Mouse (Mus musculus): ENCODE measurements around the gene Prkd3. TPM values are rescaled to one million over a fixed set of nuclear protein-coding genes. Genes with fewer than 3 reads are reported as not detected.

Gene Prkd3
- 51.2 TPM for total RNA-seq (2023)

GRCm38 (mm10) chr17:79020208-79020983 lies at the start of gene Prkd3:
Prkd3 (minus strand) TSS chr17:79020816.

DNA sequence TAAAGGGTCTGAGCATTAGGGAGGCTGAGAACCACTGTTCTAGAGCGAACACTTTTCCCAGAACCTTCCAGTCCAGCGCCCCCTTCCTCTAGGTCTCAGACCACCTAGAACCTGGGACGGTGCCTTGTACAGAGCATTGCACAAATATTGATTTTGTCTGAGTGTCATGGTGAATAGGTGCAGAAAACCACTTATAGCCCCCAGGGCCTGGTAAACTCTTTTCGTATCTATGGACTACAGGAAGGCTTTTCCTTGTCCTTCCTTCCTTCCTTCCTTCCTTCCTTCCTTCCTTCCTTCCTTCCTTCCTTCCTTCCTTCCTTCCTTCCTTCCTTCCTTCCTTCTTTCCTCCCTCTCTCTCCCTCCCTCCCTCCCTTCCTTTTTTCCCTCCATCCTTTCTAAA lies 31.0 kb upstream of the Prkd3 start, which contains the start of gene Qpct:
Qpct (plus strand) TSS at position 301 of the 400 bp plus-strand sequence.

DNA sequence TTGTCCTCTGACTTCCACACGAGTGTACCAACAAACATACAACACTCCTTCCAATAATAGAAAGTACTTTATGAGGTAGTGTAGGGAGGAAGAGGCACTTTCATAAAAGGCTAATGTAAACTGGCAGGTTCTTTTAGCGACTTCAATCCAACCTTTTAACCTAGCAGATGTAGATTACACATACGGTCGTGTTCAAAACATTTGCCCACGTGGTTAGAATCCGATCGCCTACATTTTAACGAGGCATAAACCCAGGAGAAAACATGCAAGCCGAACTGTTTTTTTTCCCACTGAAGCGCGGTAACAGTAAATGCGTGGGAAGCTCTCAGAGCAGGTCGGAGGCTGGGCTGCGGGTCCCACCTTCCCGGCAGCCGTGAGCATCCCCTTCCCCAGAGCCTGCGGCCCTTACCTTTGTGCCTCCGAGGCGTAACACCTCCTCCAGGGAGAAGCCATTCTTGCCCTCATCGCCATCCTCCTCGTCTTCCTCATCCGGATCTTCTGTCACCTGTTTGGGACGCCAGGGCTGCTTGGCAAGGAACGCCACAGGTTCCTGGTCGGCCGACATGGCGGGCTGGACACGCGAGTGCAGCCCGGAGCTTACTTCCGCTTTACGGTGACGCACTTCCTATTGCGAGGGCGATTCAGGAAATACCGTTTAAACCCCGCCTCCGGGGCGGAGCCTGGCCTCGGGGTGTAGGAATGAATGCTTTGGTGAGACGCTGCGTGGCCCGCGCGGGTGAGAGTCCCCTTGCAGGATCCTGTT lies 84.0 kb downstream of the Prkd3 start, which contains the start of the genes Cebpz and Ndufaf7:
Cebpz (minus strand) TSS at position 601 of the 763 bp plus-strand sequence.
Ndufaf7 (plus strand) TSS at position 671 of the 763 bp plus-strand sequence.

DNA sequence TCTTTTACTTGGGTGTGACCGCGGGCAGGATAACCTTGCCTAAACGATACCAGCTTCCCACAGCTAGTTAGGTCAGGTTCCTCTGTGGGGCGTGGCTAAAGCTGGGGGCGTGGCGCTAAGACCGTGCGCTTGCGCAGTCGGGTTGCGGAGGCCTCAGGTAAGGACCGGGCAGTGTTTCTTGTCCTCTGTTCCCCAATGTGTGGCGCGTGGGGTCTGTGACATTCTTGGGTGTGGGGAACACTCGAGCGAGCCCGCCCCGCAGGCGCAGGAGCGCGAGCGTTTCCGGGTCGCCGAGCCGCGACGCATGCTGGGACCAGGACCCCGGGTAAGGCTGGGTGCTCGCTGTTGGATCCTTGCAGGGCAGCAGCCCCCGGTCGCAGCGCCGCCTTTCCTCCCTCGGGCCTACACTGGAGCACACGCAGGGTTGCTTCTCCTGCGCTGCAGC lies 104.2 kb downstream of the Prkd3 start, which contains the start of gene Cebpzos:
Cebpzos (plus strand) TSS at position 132 of the 445 bp plus-strand sequence.

GRCm38 (mm10) chr17:78906892-78907291 lies 113.7 kb downstream of the Prkd3 start, which contains the start of gene Sult6b1:
Sult6b1 (minus strand) TSS chr17:78906992.

Other genes starting within 250 kb of the Prkd3 start
- 32.7 TPM for gene Heatr5b, start 185.5 kb downstream of the Prkd3 start, total RNA-seq (2023)
- gene Gpatch11, start 185.2 kb downstream of the Prkd3 start, total RNA-seq (2023) = 25.9 TPM
- gene Eif2ak2, start 138.2 kb downstream of the Prkd3 start, total RNA-seq (2023) = 19.8 TPM
- not detected for gene Sult6b1, start 113.8 kb downstream of the Prkd3 start, total RNA-seq (2023)
- 8.8 TPM for gene Cebpzos, start 104.3 kb downstream of the Prkd3 start, total RNA-seq (2023)
- gene Cebpz, start 83.8 kb downstream of the Prkd3 start, total RNA-seq (2023) = 94.3 TPM
- gene Ndufaf7, start 83.7 kb downstream of the Prkd3 start, total RNA-seq (2023) = 22.4 TPM
- 3.9 TPM for gene Qpct, start 31.1 kb upstream of the Prkd3 start, total RNA-seq (2023)